Mouse (Mus musculus) skeletal muscle tissue, adult 2 months (tissue): ENCODE data around the gene Psph.
A peak's percentile ranks its signal among the peaks of the same experiment; 100 is the strongest.

Experiments used
- DNase-seq: peaks from one replicate; pipeline ENCODE4 v3.0.0-alpha.2; 2012; ENCODE audit warnings: low read depth, low spot score

Psph gene

DNA sequence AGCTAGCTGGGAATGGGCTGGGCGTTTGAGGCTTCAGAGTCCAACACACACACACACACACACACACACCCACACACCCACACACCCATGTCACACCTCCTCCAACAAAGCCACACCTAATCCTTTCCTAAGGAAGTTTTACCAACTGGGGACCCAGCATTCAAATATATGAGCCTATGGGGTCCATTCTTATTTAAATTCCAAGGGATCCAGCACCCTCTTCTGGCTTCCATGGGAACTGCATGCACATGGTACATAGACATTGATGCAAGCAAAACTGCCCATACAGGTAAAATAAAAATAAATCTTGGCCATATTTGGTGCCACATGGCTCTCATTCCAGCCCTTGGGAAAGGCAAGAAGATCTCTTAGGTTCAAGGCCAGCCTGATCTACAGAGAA, 46.3 kb downstream of the Psph start:
- no peak for DNase-seq

DNA sequence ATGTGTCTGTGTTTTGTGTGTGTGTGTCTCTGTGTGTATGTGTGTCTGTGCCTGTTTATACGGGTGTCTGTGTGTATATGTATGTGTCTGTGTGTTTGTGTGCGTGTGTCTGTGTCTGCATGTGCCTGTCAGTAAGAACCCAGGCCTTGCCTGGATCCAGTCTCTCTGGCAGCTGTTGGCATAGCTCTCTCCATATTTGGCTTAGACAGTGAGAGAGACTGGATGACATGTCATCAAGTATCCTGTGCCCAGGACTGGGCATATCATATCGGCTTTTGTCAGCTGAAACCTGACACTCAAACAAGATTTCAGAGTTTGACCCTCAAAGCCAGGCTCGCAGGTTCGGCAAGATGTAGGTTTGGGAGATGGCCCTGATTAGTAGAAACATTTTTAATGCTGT, 56.2 kb downstream of the Psph start:
- peak; percentile 71 for DNase-seq

DNA sequence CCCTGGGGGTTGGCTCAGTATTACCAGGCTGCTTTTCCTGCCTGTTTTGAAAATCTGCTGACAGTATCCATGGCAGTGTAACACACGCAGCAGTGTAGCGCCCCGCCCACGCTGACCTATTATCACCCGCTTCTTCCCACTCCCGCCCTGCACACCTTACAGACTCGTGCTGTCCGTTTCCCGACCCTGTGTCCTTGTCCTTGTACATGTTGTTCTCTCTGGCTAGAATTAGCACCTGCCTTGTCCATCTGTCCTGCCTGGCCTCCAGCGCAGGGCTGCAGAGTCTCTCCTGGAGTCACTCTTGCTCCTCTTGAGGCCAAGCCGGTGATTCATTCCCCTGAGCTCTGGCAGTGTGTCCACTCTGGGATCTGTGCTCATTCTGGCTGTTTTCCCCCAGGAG, 56.9 kb downstream of the Psph start:
- DNase-seq = peak; percentile 83

DNA sequence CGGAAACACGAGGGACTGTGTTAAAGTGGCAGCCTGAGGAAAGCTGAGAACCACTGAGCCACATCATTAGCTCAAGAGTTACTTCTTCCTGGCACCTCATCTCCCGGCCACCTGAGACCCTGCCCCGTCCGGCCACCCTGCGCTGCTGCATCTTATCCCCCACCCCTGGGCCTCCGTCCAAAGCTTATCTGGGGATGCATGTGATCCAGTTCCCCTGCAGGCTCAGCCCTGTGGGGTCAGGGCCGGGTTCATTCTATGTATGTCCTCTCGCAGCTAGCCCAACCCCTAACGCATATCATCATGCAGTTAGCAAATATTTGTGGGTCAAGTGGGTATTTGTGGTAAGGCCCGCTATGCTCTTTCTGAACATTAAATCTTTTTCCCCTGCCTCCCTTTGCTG, 58.0 kb downstream of the Psph start:
- no peak for DNase-seq

DNA sequence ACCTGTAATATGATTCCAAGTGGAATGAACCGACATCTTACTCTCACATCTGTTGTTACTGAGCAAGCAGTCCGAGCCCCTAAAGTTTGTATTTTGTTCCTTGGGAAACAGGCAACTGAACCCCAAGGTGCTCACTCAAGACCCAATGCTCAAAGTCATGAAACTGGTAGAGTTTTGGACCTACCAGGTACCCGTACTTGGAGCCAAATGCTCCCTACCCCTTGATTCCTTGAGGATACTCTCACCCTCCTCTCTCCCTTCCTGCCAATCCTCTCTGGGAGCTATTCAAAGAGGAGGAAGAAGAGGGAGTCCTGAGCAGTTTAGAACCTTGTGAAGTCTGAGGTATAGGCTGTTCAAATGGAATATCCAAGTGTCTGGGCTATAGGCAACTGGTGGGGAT, 60.5 kb downstream of the Psph start:
- DNase-seq = no peak

DNA sequence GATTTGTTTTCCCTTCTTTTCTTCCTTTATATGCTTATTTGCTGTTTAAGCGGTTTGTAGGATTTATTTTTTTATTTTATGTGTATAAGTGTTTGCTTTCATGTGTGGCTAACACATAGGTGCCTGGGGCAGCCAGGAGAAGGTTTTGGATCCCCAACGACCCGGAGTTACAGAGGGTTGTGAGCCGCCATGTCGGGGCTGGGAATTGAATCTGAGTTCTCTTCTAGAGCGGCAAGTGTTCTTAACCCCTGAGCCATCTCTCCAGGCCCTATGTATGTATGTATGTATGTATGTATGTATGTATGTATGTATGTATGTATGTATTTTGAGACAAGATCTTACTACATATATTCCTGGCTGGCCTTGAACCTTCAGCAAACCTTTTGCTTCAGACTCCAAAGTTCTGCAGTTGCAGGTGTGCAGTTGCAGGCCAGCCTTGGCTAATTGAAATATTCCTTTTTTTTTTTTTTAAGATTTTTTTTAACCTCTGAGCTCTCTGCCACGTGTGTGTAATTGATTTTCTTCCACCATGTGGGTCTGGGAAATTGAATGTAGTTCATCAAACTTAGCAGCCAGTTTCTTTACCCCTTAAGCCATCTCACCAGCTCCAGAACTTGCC, 61.4 kb downstream of the Psph start:
- DNase-seq = no peak

DNA sequence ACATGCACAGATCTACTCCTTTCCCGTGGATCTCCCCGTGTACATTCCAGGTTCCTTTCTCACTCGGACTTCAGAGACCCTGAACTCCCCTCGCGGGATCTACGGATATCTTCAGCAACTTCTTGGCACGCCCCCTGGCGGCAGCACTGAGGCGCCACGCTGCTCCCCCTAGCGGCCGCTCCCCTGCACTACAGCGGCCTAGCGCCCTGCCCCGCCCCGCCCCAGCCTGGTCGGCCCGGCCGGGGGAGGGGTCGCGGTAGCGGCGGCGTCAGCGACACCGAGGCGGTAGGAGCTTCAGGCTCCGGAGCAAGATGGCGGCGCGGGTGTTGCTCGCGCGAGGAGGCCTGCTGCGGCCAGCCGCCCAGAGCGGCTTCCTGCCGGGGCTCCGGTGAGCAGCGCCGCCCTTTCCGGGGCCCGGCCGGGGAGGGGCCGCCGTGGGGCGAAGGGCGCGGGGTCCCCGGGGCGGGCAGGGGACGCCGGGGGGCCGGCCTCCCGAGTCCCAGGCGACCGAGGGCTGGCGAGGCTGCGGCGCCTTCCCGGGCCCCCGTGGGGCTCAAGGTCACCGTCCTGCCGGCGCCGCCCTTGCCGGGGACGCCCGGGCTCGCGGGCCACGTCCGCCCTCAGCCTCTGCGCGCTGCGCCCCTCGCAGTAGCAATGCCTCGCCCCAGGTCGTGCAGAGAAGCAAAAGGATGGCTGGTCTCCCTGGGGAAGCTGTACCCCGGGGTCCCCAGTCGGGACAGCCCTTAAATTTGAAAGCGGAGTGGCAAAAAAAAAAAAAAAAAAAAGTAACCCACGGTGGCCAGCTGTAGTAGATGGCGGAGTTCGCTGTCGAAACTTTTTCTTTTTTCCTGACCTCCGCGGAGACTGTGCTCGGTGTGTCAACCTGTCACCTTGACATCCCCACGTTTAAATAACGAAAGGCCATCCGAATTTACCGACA, 62.1 kb downstream of the Psph start, which contains the start of gene Nipsnap2:
Gene Nipsnap2 (plus strand): TSS at position 230 of the 940 bp plus-strand sequence.
- peak; percentile 90 for DNase-seq

DNA sequence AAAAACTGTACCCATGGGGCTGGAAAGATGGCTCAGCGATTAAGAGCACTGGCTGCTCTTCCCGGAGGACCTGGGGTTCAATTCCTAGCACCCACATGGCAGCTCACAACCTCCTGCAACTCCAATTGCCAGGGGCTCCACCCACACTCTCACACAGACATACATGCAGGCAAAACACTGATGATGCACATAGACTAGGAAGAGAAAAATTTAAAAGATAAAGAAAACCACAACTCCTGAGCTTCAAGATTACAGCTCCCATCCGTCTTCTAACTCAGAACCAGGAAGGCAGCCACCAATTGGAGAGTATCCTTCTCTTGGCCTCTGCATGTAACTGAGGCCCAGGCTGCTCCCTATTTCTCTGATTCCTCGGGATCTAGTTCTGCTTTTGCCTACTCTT, 63.0 kb downstream of the Psph start:
- DNase-seq = no peak

DNA sequence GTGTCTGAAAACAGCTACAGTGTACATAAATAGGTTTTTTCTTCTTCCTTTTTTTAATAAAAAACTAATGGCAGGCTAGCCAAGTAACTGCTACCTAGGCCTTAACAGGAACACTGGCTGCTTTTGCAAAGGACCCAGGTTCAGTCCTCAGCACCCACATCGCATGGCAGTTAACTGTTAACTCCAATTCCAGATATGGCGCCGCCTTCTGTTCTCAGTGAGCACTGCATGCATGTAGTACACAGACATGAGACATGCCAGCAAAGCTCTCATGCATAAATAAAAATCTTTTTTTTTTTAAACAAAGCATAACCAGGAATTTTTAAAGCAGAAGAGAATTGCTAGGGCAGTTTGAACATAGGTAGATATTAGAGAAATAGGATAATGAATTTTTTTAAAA, 67.1 kb downstream of the Psph start:
- no peak for DNase-seq

DNA sequence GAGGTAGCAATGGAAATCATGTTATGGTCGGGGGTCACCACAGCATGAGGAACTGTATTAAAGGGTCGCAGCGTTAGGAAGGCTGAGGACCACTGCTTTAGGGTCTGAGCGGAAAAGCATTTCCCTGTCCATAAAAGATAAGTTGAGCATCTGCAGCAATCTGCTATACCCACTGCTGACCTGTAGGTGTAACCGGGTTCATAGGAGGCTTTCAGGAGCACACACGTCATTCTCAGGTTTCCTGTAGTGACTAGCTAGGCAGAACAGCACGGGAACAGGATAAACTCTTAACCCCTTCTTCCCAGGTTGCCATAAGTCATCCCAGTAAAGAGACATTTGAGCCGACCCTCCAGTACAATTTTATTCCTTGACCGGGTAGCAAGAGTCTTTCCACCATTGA, 70.2 kb downstream of the Psph start:
- DNase-seq = no peak
